Mouse (Mus musculus) ovary, adult 10 weeks (tissue): ENCODE measurements around the gene Socs4. TPM values are rescaled to one million over a fixed set of nuclear protein-coding genes. Genes with fewer than 3 reads are reported as not detected.

ENCODE experiments used
- polyA plus RNA-seq: library from polyadenylated mRNA; stranded (reverse); fragments of 350-450 nt; fragmentation: Illumina TruSeq; extraction: RNeasy Lipid Tissue Mini Kit (QIAGEN cat#74804); gene quantifications from one replicate; pipeline ENCODE4 v1.2.3, GENCODE M21; 2014

Socs4 gene
- 61.4 TPM for polyA plus RNA-seq

DNA sequence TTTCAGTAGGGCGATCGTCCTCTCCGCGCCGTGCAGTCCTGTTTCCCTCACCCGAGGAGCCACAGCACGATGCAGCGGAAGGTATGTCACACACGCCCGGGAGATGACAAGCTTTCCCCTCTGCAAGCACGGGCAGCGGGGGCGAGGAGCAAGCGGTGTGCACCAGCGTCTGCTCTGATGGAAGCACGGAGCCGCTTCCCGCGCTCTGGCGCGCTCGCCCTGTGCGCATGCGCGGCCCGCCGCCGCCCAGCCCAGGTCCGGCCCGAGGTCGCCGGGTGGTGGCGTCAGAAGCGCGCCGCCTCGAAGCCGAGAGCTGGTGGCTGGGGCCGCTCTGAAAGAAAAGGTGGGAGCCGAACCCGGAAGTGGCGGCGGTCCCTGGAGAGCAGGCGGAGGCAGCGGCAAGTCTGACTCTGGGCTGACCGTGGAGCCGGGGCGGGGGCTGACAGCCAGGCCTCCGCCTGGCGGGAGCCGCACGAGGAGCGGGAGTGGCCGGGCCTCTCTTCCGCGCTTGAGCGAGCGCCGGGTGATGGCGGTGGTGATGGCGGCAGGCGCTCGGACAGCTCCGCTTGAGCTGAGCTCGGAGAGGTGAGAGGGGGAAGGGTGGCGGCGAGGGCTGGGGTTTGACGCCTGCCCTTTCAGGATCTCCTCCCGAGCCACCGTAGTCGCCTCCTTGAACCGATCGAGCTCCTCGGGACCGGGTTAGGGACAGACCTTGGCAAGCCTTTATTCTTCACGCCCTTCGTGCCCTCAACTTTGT, at the start of gene Socs4, which contains the start of gene Wdhd1:
Gene Socs4, plus strand, starts transcription at position 295 of the 757 bp plus-strand sequence.
Gene Wdhd1, minus strand, starts transcription at position 221 of the 757 bp plus-strand sequence.

DNA sequence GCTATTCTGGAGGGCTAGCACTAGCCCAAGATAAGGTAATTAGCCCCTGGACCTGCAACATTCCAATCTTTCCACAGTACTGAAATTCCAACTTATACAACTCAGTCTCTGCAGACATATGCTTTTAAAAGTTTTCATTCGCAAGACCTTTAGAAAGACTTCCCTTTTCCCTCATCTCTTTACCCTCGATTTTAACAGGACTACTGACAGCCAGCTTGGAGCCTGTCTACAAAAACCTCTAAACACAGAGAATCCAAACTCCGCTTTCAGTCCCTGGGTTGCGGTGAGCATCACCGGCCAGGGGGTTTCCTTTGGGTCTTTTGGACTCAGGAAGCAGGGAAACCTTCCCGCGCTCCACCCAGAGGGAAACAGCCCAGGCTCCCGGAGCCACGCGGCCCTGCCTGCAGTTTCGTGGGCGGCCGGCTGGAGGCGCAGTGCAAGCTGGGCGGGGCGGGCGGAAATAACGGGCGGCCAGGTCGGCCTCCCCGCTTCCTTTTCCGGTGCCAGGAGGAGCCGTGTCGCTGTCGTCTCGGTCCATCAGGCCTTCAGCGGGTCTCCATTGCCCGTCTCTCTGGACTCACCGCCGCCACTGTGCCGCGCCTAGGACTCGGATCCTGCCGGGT, 21.2 kb downstream of the Socs4 start, which contains the start of gene Mapk1ip1l:
Gene Mapk1ip1l, plus strand, starts transcription at position 482 of the 623 bp plus-strand sequence.

Other genes with a start within 250 kb of the Socs4 start
- 24.4 TPM for gene Gch1, start 87.5 kb upstream of the Socs4 start, polyA plus RNA-seq
- gene Wdhd1, start 74 bp upstream of the Socs4 start, polyA plus RNA-seq = 19.7 TPM
- gene Mapk1ip1l, start 21.3 kb downstream of the Socs4 start, polyA plus RNA-seq = 132 TPM
- gene Lgals3, start 90.8 kb downstream of the Socs4 start, polyA plus RNA-seq = 27.6 TPM
- gene Dlgap5, start 141.5 kb downstream of the Socs4 start, polyA plus RNA-seq = 8.6 TPM
- gene Fbxo34, start 173.5 kb downstream of the Socs4 start, polyA plus RNA-seq = 24.4 TPM